Mouse (Mus musculus) kidney, adult 2 months (tissue): ENCODE results near the gene Lgals2. TPM values are rescaled to one million over a fixed set of nuclear protein-coding genes. Genes with fewer than 3 reads are reported as not detected.
"Not testable (repeated sequence)": the region's sequence is repeated elsewhere in the genome, so short reads cannot be mapped to it uniquely, and the experiment has no call there.

Experiments used
- DNase-seq: peaks from one replicate; pipeline ENCODE4 v3.0.0; 2021
- H3K27ac ChIP-seq: fragments of 200-500 bp; 2 replicates; pipeline ENCODE4 v1.5.1; 2012; ENCODE audit warnings: low read depth, low read length, control low read depth, inconsistent platforms; ENCODE audit not compliant: insufficient read depth
- H3K27me3 ChIP-seq: fragments of 200-500 bp; replicated peaks from 2 replicates; pipeline ENCODE4 v1.6.1; 2012; ENCODE audit warnings: mild to moderate bottlenecking, moderate library complexity, low read length, inconsistent platforms; ENCODE audit not compliant: control insufficient read depth, insufficient read depth
- H3K36me3 ChIP-seq: fragments of 200-500 bp; 2 replicates; pipeline ENCODE4 v1.6.1; 2012; ENCODE audit warnings: mild to moderate bottlenecking, moderate library complexity, low read length, inconsistent platforms; ENCODE audit not compliant: control insufficient read depth, insufficient read depth
- H3K4me1 ChIP-seq: fragments of 200-500 bp; 2 replicates; pipeline ENCODE4 v1.6.1; 2011; ENCODE audit warnings: low read length; ENCODE audit not compliant: control insufficient read depth, insufficient read depth
- H3K4me3 ChIP-seq: fragments of 200-500 bp; 2 replicates; pipeline ENCODE4 v1.5.1; 2011; ENCODE audit warnings: mild to moderate bottlenecking, low read depth, low read length, control low read depth; ENCODE audit not compliant: insufficient read depth
- CTCF ChIP-seq: fragments of 200-500 bp; conservative IDR thresholded peaks from 2 replicates; pipeline ENCODE4 v1.5.1; 2011; ENCODE audit warnings: low read depth, mild to moderate bottlenecking, control low read depth, low read length, moderate library complexity, mixed read lengths; ENCODE audit not compliant: insufficient read depth, insufficient read length
- POLR2A ChIP-seq: fragments of 200-500 bp; IDR thresholded peaks from one replicate; pipeline ENCODE4 v1.6.1; 2011; ENCODE audit warnings: low read depth, low read length, control low read depth
- WGBS: fragments of 180-500 bp; shearing (Covaris S2); methylation state at CpG from one replicate; pipeline ENCODE4 v1.1.7; 2018; 5-methylcytosine and 5-hydroxymethylcytosine counted together
- polyA plus RNA-seq: library from polyadenylated mRNA; depleted of rRNA; stranded (reverse); fragments of >200 nt; gene quantifications from 2 replicates; pipeline ENCODE4 v1.2.3, GENCODE M21; 2012

Lgals2 gene
- polyA plus RNA-seq, 1 experiment, result 0.25 TPM

DNA sequence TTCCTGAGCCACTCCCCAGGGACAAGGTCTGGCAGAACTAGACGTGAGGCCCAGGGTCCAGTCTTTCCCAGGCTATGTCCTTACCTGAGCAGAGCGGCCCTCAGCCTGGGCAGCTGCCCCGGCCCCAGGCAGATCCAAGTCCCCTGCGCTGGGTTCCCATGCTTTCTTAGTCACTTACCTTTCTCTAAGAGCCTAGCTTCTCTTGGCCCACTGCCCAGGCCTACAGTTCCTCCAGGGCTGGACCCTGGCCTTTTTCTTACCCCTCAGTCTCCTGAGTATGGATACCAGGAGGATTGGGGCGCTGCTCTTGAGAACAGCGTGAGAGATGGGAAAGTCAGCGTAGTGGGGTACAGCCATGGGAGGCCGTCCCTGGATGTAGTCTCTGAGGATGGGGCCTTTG lies 25.1 kb upstream of the Lgals2 start:
- no peak overlapping the region for H3K4me3 ChIP-seq
- DNase-seq, result peak; percentile 40
- H3K27ac ChIP-seq, result no peak overlapping the region
- TF ChIP-seq POLR2A (no peak), CTCF (no peak)
- H3K36me3 ChIP-seq, result peaks cover 4% of the 10 kb centered on the region
- H3K4me1 ChIP-seq, result peaks cover 4% of the 10 kb centered on the region; the same call in 1 of the 2 replicates
- WGBS, result 71% methylated on average over 8 of the region's 8 CpGs
- no peaks in the 10 kb centered on the region for H3K27me3 ChIP-seq

DNA sequence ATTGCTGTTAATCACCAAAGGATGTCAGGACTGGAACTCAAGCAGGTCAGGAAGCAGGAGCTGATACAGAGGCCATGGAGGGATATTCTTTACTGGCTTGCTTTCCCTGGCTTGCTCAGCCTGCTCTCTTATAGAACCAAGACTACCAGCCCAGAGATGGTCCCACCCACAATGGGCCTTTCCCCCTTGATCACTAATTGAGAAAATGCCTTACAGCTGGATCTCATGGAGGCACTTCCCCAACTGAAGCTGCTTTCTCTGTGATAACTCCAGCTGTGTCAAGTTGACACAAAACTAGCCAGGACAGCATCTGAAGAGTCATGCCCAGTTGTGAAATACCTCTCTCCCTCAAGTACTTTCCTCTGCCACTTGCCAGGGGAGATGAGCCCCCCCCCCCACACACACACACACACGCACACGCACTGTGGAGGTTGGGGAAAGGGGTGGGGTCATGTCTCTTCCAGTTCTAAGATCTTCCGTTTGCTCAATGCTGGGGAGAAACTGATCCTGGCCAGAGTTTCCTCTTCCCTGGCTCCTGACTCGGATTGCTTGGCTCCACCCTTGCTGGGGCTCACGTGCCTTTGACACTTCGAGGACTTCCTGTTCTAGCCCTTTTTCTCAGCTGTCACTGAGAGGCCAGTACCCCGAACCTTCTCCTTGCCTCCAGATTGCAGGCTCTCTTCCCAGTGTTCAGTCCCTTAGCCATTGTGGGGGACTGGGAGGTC lies 23.6 kb upstream of the Lgals2 start:
- not testable (repeated sequence) for H3K36me3 ChIP-seq, H3K27ac ChIP-seq, H3K27me3 ChIP-seq, H3K4me3 ChIP-seq, H3K4me1 ChIP-seq
- DNase-seq, result peak; percentile 44
- WGBS, result 18% methylated on average over 7 of the region's 7 CpGs

DNA sequence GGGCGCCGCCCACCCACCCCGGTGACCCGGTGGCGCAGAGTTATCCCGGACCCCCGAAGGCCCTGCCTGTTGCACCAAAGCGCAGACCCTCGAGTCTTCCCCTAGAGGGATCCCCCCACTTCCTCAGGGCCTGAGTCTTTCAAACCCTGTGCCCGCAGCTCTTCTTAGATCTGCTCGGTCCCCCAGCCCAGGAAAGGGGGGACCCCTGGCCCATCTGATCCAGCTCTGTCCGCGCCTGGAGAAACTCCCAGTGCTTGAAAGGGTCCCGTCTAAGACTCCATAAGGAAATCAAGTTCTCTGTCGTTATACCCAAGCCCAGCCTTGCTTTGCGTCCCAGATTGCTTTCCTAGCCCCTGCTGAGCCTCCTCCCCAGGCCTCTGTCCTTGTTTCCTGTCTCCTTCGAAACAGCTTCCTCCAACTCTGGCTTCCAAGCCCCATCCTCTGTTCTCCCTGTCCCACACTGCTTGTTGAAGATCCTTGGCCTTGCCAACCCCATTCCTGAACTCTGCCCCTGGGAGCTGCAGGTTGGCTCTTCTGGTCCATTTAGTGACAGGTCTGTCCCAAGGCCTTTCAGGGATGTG lies 22.6 kb upstream of the Lgals2 start:
- H3K36me3 ChIP-seq, result peaks cover 2% of the 10 kb centered on the region; the same call in 1 of the 2 replicates
- H3K4me3 ChIP-seq, result peak overlapping the region; percentile 56
- H3K27me3 ChIP-seq, result no peaks in the 10 kb centered on the region
- peak; percentile 46 for DNase-seq
- peaks cover 4% of the 10 kb centered on the region; the same call in 1 of the 2 replicates for H3K4me1 ChIP-seq
- under 1% methylated on average over 17 of the region's 17 CpGs for WGBS
- H3K27ac ChIP-seq, result peak overlapping the region; percentile 76
- no peak for TF ChIP-seq CTCF
- no peak for TF ChIP-seq POLR2A

DNA sequence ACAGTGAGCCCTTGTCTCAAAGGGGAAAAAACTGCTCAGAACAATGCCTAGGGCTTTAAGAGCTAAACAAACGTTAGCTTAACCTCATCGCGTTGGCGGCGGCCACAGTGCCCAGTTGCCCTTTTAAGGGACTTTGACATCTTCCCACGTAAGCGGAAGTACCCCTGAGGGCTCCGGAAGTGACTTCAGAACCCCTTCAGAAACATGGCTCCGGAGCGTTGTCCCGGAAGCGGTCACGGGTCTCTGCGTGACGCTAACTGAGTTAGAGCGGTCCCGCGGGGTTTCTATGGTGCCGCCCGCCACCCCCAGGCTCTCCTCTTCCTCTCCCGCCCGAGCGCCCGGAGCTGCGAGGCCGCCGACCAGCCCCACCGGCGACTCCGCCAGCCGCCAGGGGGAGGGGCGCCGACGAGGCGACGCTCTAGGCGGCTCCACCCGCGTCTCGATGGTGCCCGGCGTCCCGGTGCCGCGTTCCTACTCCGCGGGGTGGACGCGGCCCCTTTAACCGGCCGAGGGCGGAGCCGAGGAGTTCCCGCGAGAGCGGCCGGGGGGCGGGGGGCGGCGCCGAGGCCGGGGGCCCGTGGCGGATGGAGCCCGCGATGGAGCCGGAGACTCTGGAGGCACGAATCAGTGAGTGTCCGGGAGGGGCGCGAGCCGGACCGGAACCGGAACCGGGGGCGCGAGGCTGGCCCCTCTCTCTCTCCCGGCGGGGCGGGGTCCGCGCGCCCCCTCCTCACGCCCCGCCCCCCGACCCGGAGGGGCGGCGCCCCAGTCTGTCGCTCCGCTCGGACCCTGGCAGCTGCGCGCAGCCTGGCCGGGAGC lies 21.9 kb upstream of the Lgals2 start, which contains the start of gene Gga1:
TSS of gene Gga1 (plus strand) at position 200 of the 819 bp plus-strand sequence.
- Histone ChIP-seq H3K36me3 (no peaks in the 10 kb centered on the region), H3K4me3 (peak within 1 kb of the TSS; percentile 56), H3K27ac (peak within 1 kb of the TSS; percentile 97), H3K27me3 (no peaks in the 10 kb centered on the region), H3K4me1 (peaks cover 4% of the 10 kb centered on the region; the same call in 1 of the 2 replicates)
- peak; percentile 98 for DNase-seq
- peak; percentile 63 for TF ChIP-seq POLR2A
- no peak for TF ChIP-seq CTCF
- WGBS, result under 1% methylated on average over 86 of the region's 95 CpGs

DNA sequence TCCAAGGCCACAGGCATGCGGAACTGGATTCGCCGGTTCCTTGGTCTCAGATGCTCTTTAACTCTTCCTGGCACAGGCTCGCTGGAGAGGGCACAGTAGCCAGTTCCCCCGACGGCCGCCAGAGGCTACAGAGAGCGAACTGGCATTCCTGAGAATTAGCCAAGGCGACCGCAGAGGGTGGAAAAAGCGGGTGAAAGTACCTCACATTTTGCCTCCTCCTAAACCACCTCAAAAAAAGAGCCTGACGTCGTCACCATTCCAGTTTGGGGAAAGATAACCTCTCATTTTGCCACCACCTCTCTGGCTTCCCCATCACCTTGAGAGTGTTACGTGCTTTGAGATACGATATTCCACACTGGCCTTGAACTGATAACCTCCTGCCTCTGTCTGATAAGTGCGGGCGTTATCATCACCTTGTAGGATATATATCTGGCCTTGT lies 20.9 kb upstream of the Lgals2 start:
- peaks cover 4% of the 10 kb centered on the region; the same call in 1 of the 2 replicates for H3K4me1 ChIP-seq
- peak; percentile 95 for DNase-seq
- TF ChIP-seq CTCF, result peak; percentile 77
- no peak for TF ChIP-seq POLR2A
- WGBS, result 2% methylated on average over 17 of the region's 17 CpGs
- no peaks in the 10 kb centered on the region for H3K27me3 ChIP-seq
- H3K27ac ChIP-seq, result peak overlapping the region; percentile 97
- H3K4me3 ChIP-seq, result peak overlapping the region; percentile 56
- no peaks in the 10 kb centered on the region for H3K36me3 ChIP-seq

DNA sequence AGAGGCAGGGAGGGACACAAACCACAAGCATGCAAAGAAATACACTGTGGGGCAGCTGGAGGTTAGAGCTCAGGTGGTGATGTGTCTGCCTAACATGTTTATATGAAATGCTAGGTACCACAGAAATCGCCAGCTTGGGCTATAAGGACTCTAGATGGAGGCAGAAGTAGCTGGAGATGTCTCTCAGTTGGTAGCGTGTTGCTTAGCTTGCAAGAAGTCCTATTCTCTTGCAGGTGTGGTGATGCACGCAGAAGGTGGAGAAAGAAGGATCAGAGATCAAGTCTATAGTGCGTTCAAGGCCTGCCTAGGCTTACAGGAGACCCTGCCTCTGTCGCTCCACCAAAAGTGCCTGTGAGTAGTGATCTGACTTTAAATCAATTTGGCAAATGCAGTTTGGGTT lies 20.2 kb upstream of the Lgals2 start:
- no peaks in the 10 kb centered on the region for H3K36me3 ChIP-seq
- no peak overlapping the region for H3K4me3 ChIP-seq
- H3K4me1 ChIP-seq, result peaks cover 4% of the 10 kb centered on the region; the same call in 1 of the 2 replicates
- H3K27ac ChIP-seq, result peak overlapping the region; percentile 92
- H3K27me3 ChIP-seq, result no peaks in the 10 kb centered on the region
- WGBS, result 79% methylated on average over 5 of the region's 5 CpGs
- no peak for TF ChIP-seq CTCF
- no peak for TF ChIP-seq POLR2A
- DNase-seq, result no peak
